Mouse (Mus musculus): ENCODE data around the gene Gpr158. TPM values are rescaled to one million over a fixed set of nuclear protein-coding genes. Genes with fewer than 3 reads are reported as not detected.

The Gpr158 gene
- polyA plus RNA-seq (2014; fragmentation: Nextera tagmentation; extraction: Ambion mirVana): 0.11 and 0.47 TPM in 2 replicates

GRCm38 (mm10) chr2:21367345-21368111 is at the start of gene Gpr158:
Gene Gpr158 (plus strand): TSS chr2:21367542.
- Histone ChIP-seq H3K27ac (ENCODE audit: low read depth, low read length) (no peak within 1 kb of the TSS), H3K4me2 (ENCODE audit: low read depth, low read length, severe bottlenecking) (peak within 1 kb of the TSS; percentile 83), H3K27me3 (ENCODE audit: control insufficient read depth, insufficient read depth, low read length) (peaks cover 17% of the 10 kb centered on the region), H3K4me1 (replicated peaks; ENCODE audit: control insufficient read depth, insufficient read depth, low read length) (peaks cover 6% of the 10 kb centered on the region; the same call in 1 of the 2 replicates), H3K4me3 (ENCODE audit: low read depth, low read length) (peak within 1 kb of the TSS; percentile 48), H3K9me3 (ENCODE audit: control insufficient read depth, low read length) (no peaks in the 10 kb centered on the region), H3K36me3 (ENCODE audit: control insufficient read depth, insufficient read depth, low read length) (no peaks in the 10 kb centered on the region), H3K9ac (ENCODE audit: low read length) (0 out of 2 replicates have a peak within 1 kb of the TSS, but pooled peaks have one; percentile 20)
- DNase-seq (ENCODE audit: low spot score) (peak; percentile 93), ATAC-seq (replicated peaks; ENCODE audit: low FRiP score) (peak; percentile 99)
- 1% methylated on average over 43 of the region's 43 CpGs for WGBS

GRCm38 (mm10) chr2:21343821-21344220 is 23.5 kb upstream of the Gpr158 start:
- Histone ChIP-seq H3K9ac (ENCODE audit: low read length) (no peak overlapping the region), H3K36me3 (ENCODE audit: control insufficient read depth, insufficient read depth, low read length) (no peaks in the 10 kb centered on the region), H3K27me3 (ENCODE audit: control insufficient read depth, insufficient read depth, low read length) (no peaks in the 10 kb centered on the region), H3K4me2 (ENCODE audit: low read depth, low read length, severe bottlenecking) (no peak overlapping the region), H3K4me3 (ENCODE audit: low read depth, low read length) (no peak overlapping the region), H3K9me3 (ENCODE audit: control insufficient read depth, low read length) (no peaks in the 10 kb centered on the region), H3K4me1 (replicated peaks; ENCODE audit: control insufficient read depth, insufficient read depth, low read length) (no peaks in the 10 kb centered on the region), H3K27ac (ENCODE audit: low read depth, low read length) (no peak overlapping the region)
- 73% methylated on average over 5 of the region's 5 CpGs for WGBS
- no peak for DNase-seq (ENCODE audit: low spot score)
- no peak for ATAC-seq (replicated peaks; ENCODE audit: low FRiP score)

- Histone ChIP-seq H3K9ac (ENCODE audit: low read length) (no peak overlapping the region), H3K4me2 (ENCODE audit: low read depth, low read length, severe bottlenecking) (peak overlapping the region; percentile 83; the same call in 1 of the 2 replicates), H3K9me3 (ENCODE audit: control insufficient read depth, low read length) (no peaks in the 10 kb centered on the region), H3K4me1 (replicated peaks; ENCODE audit: control insufficient read depth, insufficient read depth, low read length) (peaks cover 6% of the 10 kb centered on the region; the same call in 1 of the 2 replicates), H3K27ac (ENCODE audit: low read depth, low read length) (no peak overlapping the region), H3K27me3 (ENCODE audit: control insufficient read depth, insufficient read depth, low read length) (peaks cover 17% of the 10 kb centered on the region), H3K36me3 (ENCODE audit: control insufficient read depth, insufficient read depth, low read length) (no peaks in the 10 kb centered on the region), H3K4me3 (ENCODE audit: low read depth, low read length) (peak overlapping the region; percentile 48)
- 12% methylated on average over 44 of the region's 44 CpGs for WGBS
- DNase-seq (ENCODE audit: low spot score): peak; percentile 61
- 0 out of 2 replicates have a peak, but pooled peaks have one; percentile 17 for ATAC-seq (replicated peaks; ENCODE audit: low FRiP score)
Measured at GRCm38 (mm10) chr2:21368351-21369170, 1.2 kb downstream of the Gpr158 start.

- Histone ChIP-seq H3K27me3 (ENCODE audit: control insufficient read depth, insufficient read depth, low read length) (peaks cover 17% of the 10 kb centered on the region), H3K4me3 (ENCODE audit: low read depth, low read length) (no peak overlapping the region), H3K9me3 (ENCODE audit: control insufficient read depth, low read length) (no peaks in the 10 kb centered on the region), H3K36me3 (ENCODE audit: control insufficient read depth, insufficient read depth, low read length) (no peaks in the 10 kb centered on the region), H3K27ac (ENCODE audit: low read depth, low read length) (no peak overlapping the region), H3K4me1 (replicated peaks; ENCODE audit: control insufficient read depth, insufficient read depth, low read length) (peaks cover 6% of the 10 kb centered on the region; the same call in 1 of the 2 replicates), H3K9ac (ENCODE audit: low read length) (no peak overlapping the region), H3K4me2 (ENCODE audit: low read depth, low read length, severe bottlenecking) (no peak overlapping the region)
- ATAC-seq (replicated peaks; ENCODE audit: low FRiP score) (no peak), DNase-seq (ENCODE audit: low spot score) (no peak)
- WGBS: 48% methylated on average over 6 of the region's 6 CpGs
Measured at GRCm38 (mm10) chr2:21369171-21369485, 1.8 kb downstream of the Gpr158 start.

- ATAC-seq (replicated peaks; ENCODE audit: low FRiP score) (no peak), DNase-seq (ENCODE audit: low spot score) (no peak)
- 64% methylated on average over 2 of the region's 2 CpGs for WGBS
- Histone ChIP-seq H3K9me3 (ENCODE audit: control insufficient read depth, low read length) (no peaks in the 10 kb centered on the region), H3K4me3 (ENCODE audit: low read depth, low read length) (no peak overlapping the region), H3K4me1 (replicated peaks; ENCODE audit: control insufficient read depth, insufficient read depth, low read length) (peaks cover 6% of the 10 kb centered on the region; the same call in 1 of the 2 replicates), H3K4me2 (ENCODE audit: low read depth, low read length, severe bottlenecking) (no peak overlapping the region), H3K27me3 (ENCODE audit: control insufficient read depth, insufficient read depth, low read length) (peaks cover 17% of the 10 kb centered on the region), H3K9ac (ENCODE audit: low read length) (no peak overlapping the region), H3K27ac (ENCODE audit: low read depth, low read length) (no peak overlapping the region), H3K36me3 (ENCODE audit: control insufficient read depth, insufficient read depth, low read length) (no peaks in the 10 kb centered on the region)
Measured at GRCm38 (mm10) chr2:21369556-21369955, 2.2 kb downstream of the Gpr158 start.

- Histone ChIP-seq H3K4me3 (ENCODE audit: low read depth, low read length) (no peak overlapping the region), H3K9ac (ENCODE audit: low read length) (no peak overlapping the region), H3K27ac (ENCODE audit: low read depth, low read length) (no peak overlapping the region), H3K36me3 (ENCODE audit: control insufficient read depth, insufficient read depth, low read length) (no peaks in the 10 kb centered on the region), H3K4me1 (replicated peaks; ENCODE audit: control insufficient read depth, insufficient read depth, low read length) (no peaks in the 10 kb centered on the region), H3K4me2 (ENCODE audit: low read depth, low read length, severe bottlenecking) (no peak overlapping the region), H3K27me3 (ENCODE audit: control insufficient read depth, insufficient read depth, low read length) (no peaks in the 10 kb centered on the region), H3K9me3 (ENCODE audit: control insufficient read depth, low read length) (no peaks in the 10 kb centered on the region)
- ATAC-seq (replicated peaks; ENCODE audit: low FRiP score): no peak
- DNase-seq (ENCODE audit: low spot score): no peak
- 80% methylated on average over 2 of the region's 2 CpGs for WGBS
Measured at GRCm38 (mm10) chr2:21379516-21379915, 12.2 kb downstream of the Gpr158 start.

- no peaks in the 10 kb centered on the region for H3K27me3 ChIP-seq (ENCODE audit: control insufficient read depth, insufficient read depth, low read length)
- no peak overlapping the region for H3K9ac ChIP-seq (ENCODE audit: low read length)
- no peaks in the 10 kb centered on the region for H3K4me1 ChIP-seq (replicated peaks; ENCODE audit: control insufficient read depth, insufficient read depth, low read length)
- no peaks in the 10 kb centered on the region for H3K9me3 ChIP-seq (ENCODE audit: control insufficient read depth, low read length)
- H3K4me3 ChIP-seq (ENCODE audit: low read depth, low read length): no peak overlapping the region
- no peaks in the 10 kb centered on the region for H3K36me3 ChIP-seq (ENCODE audit: control insufficient read depth, insufficient read depth, low read length)
- WGBS: 11% methylated on average over 2 of the region's 2 CpGs
- no peak for ATAC-seq (replicated peaks; ENCODE audit: low FRiP score)
- H3K4me2 ChIP-seq (ENCODE audit: low read depth, low read length, severe bottlenecking): no peak overlapping the region
- no peak overlapping the region for H3K27ac ChIP-seq (ENCODE audit: low read depth, low read length)
- DNase-seq (ENCODE audit: low spot score): no peak
Measured at GRCm38 (mm10) chr2:21392727-21393126, 25.4 kb downstream of the Gpr158 start.

- Histone ChIP-seq H3K36me3 (ENCODE audit: control insufficient read depth, insufficient read depth, low read length) (no peaks in the 10 kb centered on the region), H3K9me3 (ENCODE audit: control insufficient read depth, low read length) (no peaks in the 10 kb centered on the region), H3K27ac (ENCODE audit: low read depth, low read length) (no peak overlapping the region), H3K4me3 (ENCODE audit: low read depth, low read length) (no peak overlapping the region), H3K4me1 (replicated peaks; ENCODE audit: control insufficient read depth, insufficient read depth, low read length) (no peaks in the 10 kb centered on the region), H3K4me2 (ENCODE audit: low read depth, low read length, severe bottlenecking) (no peak overlapping the region), H3K9ac (ENCODE audit: low read length) (no peak overlapping the region), H3K27me3 (ENCODE audit: control insufficient read depth, insufficient read depth, low read length) (no peaks in the 10 kb centered on the region)
- DNase-seq (ENCODE audit: low spot score) (no peak), ATAC-seq (replicated peaks; ENCODE audit: low FRiP score) (no peak)
- WGBS: 90% methylated on average over 12 of the region's 12 CpGs
Measured at GRCm38 (mm10) chr2:21397347-21397746, 30.0 kb downstream of the Gpr158 start.
